Mouse (Mus musculus): ENCODE data around the gene Pex3. TPM values are rescaled to one million over a fixed set of nuclear protein-coding genes. Genes with fewer than 3 reads are reported as not detected.

The Pex3 gene
- polyA plus RNA-seq, 2 experiments = 7.5 to 10.6 TPM

GRCm38 (mm10) chr10:13496315-13496714 lies 56.6 kb downstream of the Pex3 start:
- no peak overlapping the region for H3K9ac ChIP-seq (replicated peaks)
- peaks cover 4 to 8% of the 10 kb centered on the region in 2 experiments; a peak in 3 of 4 replicates for H3K4me1 ChIP-seq (replicated peaks; ENCODE audit: control insufficient read depth in 2 of 2, insufficient read depth in 2 of 2, low read length in 1 of 2)
- no peak overlapping the region for H3K27ac ChIP-seq
- H3K9me3 ChIP-seq (ENCODE audit: control insufficient read depth, low read length) = no peaks in the 10 kb centered on the region
- TF ChIP-seq EP300 (IDR thresholded peaks at IDR 0.05; ENCODE audit: low read depth) (no peak), CTCF (IDR thresholded peaks at IDR 0.05; ENCODE audit: low read depth) (no peak)
- no peak overlapping the region for H3K4me3 ChIP-seq (ENCODE audit: insufficient read depth in 1 of 2, low read depth in 2 of 2, low read length in 2 of 2)
- H3K4me2 ChIP-seq (ENCODE audit: low read depth) = no peak overlapping the region
- no peaks in the 10 kb centered on the region for H3K36me3 ChIP-seq (replicated peaks; ENCODE audit: control insufficient read depth, insufficient read depth, low read depth)
- 72% methylated on average over 3 of the region's 3 CpGs for WGBS (ENCODE audit: insufficient replicate concordance)
- no peaks in the 10 kb centered on the region for H3K27me3 ChIP-seq (ENCODE audit: control insufficient read depth, insufficient read depth, low read length)
- DNase-seq (ENCODE audit: low read depth in 3 of 3, low spot score in 3 of 3) (no peak), ATAC-seq (ENCODE audit: insufficient read depth) (no peak)

GRCm38 (mm10) chr10:13493978-13494686 lies 58.8 kb downstream of the Pex3 start:
- WGBS (ENCODE audit: insufficient replicate concordance) = 72% methylated on average over 9 of the region's 9 CpGs
- no peaks in the 10 kb centered on the region for H3K9me3 ChIP-seq (ENCODE audit: control insufficient read depth, low read length)
- H3K27ac ChIP-seq = no peak overlapping the region
- no peaks in the 10 kb centered on the region for H3K36me3 ChIP-seq (replicated peaks; ENCODE audit: control insufficient read depth, insufficient read depth, low read depth)
- H3K4me1 ChIP-seq (replicated peaks; ENCODE audit: control insufficient read depth in 2 of 2, insufficient read depth in 2 of 2, low read length in 1 of 2) = no peaks in the 10 kb centered on the region; a peak in 1 of 4 replicates
- no peak overlapping the region for H3K4me3 ChIP-seq (ENCODE audit: insufficient read depth in 1 of 2, low read depth in 2 of 2, low read length in 2 of 2)
- ATAC-seq (ENCODE audit: insufficient read depth) (no peak), DNase-seq (ENCODE audit: low read depth in 3 of 3, low spot score in 3 of 3) (no peak)
- H3K9ac ChIP-seq (replicated peaks) = no peak overlapping the region
- no peaks in the 10 kb centered on the region for H3K27me3 ChIP-seq (ENCODE audit: control insufficient read depth, insufficient read depth, low read length)
- TF ChIP-seq EP300 (IDR thresholded peaks at IDR 0.05; ENCODE audit: low read depth) = no peak
- no peak for TF ChIP-seq CTCF (IDR thresholded peaks at IDR 0.05; ENCODE audit: low read depth)
- no peak overlapping the region for H3K4me2 ChIP-seq (ENCODE audit: low read depth)

GRCm38 (mm10) chr10:13489671-13490070 lies 63.3 kb downstream of the Pex3 start:
- Histone ChIP-seq H3K36me3 (replicated peaks; ENCODE audit: control insufficient read depth, insufficient read depth, low read depth) (no peaks in the 10 kb centered on the region), H3K4me3 (ENCODE audit: insufficient read depth in 1 of 2, low read depth in 2 of 2, low read length in 2 of 2) (no peak overlapping the region), H3K4me1 (replicated peaks; ENCODE audit: control insufficient read depth in 2 of 2, insufficient read depth in 2 of 2, low read length in 1 of 2) (no peaks in the 10 kb centered on the region), H3K9ac (replicated peaks) (no peak overlapping the region), H3K27ac (no peak overlapping the region), H3K9me3 (ENCODE audit: control insufficient read depth, low read length) (no peaks in the 10 kb centered on the region), H3K27me3 (ENCODE audit: control insufficient read depth, insufficient read depth, low read length) (no peaks in the 10 kb centered on the region), H3K4me2 (ENCODE audit: low read depth) (no peak overlapping the region)
- 63% methylated on average over 6 of the region's 6 CpGs for WGBS (ENCODE audit: insufficient replicate concordance)
- ATAC-seq (ENCODE audit: insufficient read depth) = no peak
- DNase-seq (ENCODE audit: low read depth in 3 of 3, low spot score in 3 of 3) = no peak
- TF ChIP-seq CTCF (IDR thresholded peaks at IDR 0.05; ENCODE audit: low read depth) (no peak), EP300 (IDR thresholded peaks at IDR 0.05; ENCODE audit: low read depth) (no peak)

GRCm38 (mm10) chr10:13485958-13486357 lies 67.0 kb downstream of the Pex3 start:
- no peak overlapping the region for H3K4me3 ChIP-seq (ENCODE audit: insufficient read depth in 1 of 2, low read depth in 2 of 2, low read length in 2 of 2)
- ATAC-seq (ENCODE audit: insufficient read depth) (no peak), DNase-seq (ENCODE audit: low read depth in 3 of 3, low spot score in 3 of 3) (no peak)
- no peaks in the 10 kb centered on the region for H3K9me3 ChIP-seq (ENCODE audit: control insufficient read depth, low read length)
- no peaks in the 10 kb centered on the region for H3K36me3 ChIP-seq (replicated peaks; ENCODE audit: control insufficient read depth, insufficient read depth, low read depth)
- TF ChIP-seq CTCF (IDR thresholded peaks at IDR 0.05; ENCODE audit: low read depth) (no peak), EP300 (IDR thresholded peaks at IDR 0.05; ENCODE audit: low read depth) (no peak)
- no peak overlapping the region for H3K27ac ChIP-seq
- no peak overlapping the region for H3K9ac ChIP-seq (replicated peaks)
- no peaks in the 10 kb centered on the region for H3K27me3 ChIP-seq (ENCODE audit: control insufficient read depth, insufficient read depth, low read length)
- H3K4me2 ChIP-seq (ENCODE audit: low read depth) = no peak overlapping the region
- no peaks in the 10 kb centered on the region for H3K4me1 ChIP-seq (replicated peaks; ENCODE audit: control insufficient read depth in 2 of 2, insufficient read depth in 2 of 2, low read length in 1 of 2)
- 61% methylated on average over 4 of the region's 4 CpGs for WGBS (ENCODE audit: insufficient replicate concordance)

- ATAC-seq (ENCODE audit: insufficient read depth) (no peak), DNase-seq (ENCODE audit: low read depth in 3 of 3, low spot score in 3 of 3) (no peak)
- 60% methylated on average over 6 of the region's 6 CpGs for whole genome bisulfite sequencing (ENCODE audit: insufficient replicate concordance)
- Histone ChIP-seq H3K36me3 (replicated peaks; ENCODE audit: control insufficient read depth, insufficient read depth, low read depth) (no peaks in the 10 kb centered on the region), H3K27me3 (ENCODE audit: control insufficient read depth, insufficient read depth, low read length) (peaks cover 15% of the 10 kb centered on the region), H3K27ac (no peak overlapping the region), H3K9ac (replicated peaks) (no peak overlapping the region), H3K4me1 (replicated peaks; ENCODE audit: control insufficient read depth in 2 of 2, insufficient read depth in 2 of 2, low read length in 1 of 2) (peaks cover 0 to 3% of the 10 kb centered on the region in 2 experiments; a peak in 1 of 4 replicates), H3K9me3 (ENCODE audit: control insufficient read depth, low read length) (no peaks in the 10 kb centered on the region), H3K4me3 (ENCODE audit: insufficient read depth in 1 of 2, low read depth in 2 of 2, low read length in 2 of 2) (no peak overlapping the region), H3K4me2 (ENCODE audit: low read depth) (no peak overlapping the region)
- TF ChIP-seq EP300 (IDR thresholded peaks at IDR 0.05; ENCODE audit: low read depth) (no peak), CTCF (IDR thresholded peaks at IDR 0.05; ENCODE audit: low read depth) (no peak)
Measured at GRCm38 (mm10) chr10:13479341-13479740, 73.6 kb downstream of the Pex3 start.
